Mouse (Mus musculus) gastrocnemius, adult 8-10 months (tissue): Measurements from ENCODE around the gene Sh3rf1. TPM values are rescaled to one million over a fixed set of nuclear protein-coding genes. Genes with fewer than 3 reads are reported as not detected.

Experiments
- DNase-seq, 2 experiments: peaks; one replicate each; pipeline ENCODE4 v3.0.0; 2022; ENCODE audit warnings: low spot score in 2 of 2
- total RNA-seq, 4 experiments: library from RNA; stranded (reverse); gene quantifications; 2 replicates each; pipeline ENCODE4 v1.2.4; 2022

The Sh3rf1 gene
- total RNA-seq, 4 experiments from 2014 or later = 1.3 to 1.8 (median 1.4) TPM

DNA sequence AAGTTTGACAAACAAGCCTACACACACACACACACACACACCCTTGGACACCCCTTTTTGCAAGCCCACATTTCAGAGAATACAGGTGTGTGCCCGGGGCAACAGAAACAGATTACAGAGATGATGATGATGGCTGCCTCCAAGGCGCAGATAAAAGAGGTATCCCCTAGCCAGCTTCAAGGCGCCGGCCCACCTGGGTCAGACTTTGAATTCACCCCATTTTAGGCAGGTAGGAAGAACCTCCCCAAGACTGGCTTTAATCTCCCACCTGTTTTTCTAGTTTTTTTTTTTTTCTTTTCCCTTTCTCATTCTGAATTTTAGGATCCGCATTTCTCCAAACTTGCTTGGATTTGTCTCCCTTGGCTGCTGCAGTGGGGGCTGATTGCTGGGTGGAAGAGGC, 389 bp upstream of the Sh3rf1 start:
- DNase-seq = no peak

DNA sequence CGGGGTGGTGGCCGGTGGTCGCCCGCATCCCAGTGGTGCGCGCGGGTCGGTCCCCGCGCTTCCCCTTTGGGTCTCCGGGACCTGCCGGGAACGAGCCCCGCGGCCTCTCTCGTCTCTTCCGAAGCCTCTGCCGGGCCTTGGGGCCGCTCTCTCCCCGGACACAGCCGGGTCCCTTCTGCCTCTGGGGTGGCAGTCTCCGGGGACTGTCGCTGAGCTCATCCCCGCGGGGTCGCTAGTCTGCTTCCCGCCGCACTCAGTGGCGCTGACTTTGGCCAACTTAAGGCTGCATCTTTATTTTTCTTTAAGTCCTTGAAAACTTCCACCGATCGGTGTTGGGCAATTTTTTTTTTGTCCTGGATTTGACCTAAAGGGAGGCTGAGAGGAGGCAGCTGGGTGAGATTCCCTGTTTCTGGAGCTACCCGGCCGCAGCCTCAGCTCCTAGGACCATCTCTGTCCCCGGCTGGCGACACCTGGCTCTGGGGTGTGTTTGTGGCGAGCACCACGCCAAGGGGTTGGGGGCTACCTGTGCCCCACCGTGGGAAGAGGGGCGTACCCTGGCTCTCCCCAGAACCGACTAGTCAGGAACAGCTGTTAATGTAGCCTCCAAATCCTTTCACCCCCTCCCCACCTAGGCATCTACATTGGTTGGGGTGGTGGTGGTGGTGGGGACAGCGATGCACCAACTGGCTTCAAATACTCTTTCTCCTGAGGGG, 864 bp downstream of the Sh3rf1 start:
- DNase-seq = peak in 1 of 2 experiments; percentile 10

DNA sequence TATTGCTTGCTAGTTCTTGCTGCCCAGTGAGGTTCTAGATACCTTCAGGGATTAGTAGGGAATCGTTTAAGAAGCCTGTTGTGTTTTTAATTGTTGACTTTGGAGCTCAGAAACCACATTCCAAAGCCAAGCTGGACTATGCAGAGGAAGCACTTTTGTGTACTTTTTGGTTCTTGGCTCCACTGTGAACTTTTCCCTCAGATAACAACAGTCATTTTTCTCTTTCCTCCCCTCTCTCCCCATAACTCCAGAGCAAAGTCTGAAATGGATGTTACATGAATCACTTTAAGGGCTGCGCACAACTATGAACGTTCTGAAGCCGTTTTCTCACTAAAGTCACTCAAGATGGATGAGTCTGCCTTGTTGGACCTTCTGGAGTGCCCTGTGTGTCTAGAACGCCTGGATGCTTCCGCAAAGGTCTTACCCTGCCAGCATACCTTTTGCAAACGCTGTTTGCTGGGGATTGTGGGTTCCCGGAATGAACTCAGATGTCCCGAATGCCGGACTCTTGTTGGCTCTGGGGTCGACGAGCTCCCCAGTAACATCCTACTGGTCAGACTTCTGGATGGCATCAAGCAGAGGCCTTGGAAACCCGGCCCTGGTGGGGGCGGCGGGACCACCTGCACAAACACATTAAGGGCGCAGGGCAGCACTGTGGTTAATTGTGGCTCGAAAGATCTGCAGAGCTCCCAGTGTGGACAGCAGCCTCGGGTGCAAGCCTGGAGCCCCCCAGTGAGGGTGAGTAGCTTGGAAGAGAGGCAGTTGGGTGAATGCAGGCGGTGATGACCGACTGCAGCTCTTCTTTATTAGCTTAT, 2.1 kb downstream of the Sh3rf1 start:
- no peak for DNase-seq

DNA sequence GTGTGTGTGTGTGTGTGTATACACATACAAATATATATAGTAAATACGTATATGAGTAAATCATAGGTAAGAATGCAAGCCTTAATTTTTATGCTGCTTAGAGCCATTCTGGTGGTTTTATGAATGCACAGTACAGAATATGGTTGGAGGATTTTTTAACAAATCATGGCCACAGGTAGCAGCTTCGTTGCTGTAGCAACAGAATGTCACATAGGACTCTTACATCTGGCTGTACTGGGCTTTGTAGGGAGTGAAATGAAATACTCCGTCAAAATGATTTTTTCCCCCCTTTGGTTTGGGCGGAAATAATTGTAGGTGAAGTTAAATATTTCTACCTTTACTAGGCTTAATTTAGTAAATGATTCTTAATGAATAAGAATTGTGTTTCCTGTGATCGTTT, 3.0 kb downstream of the Sh3rf1 start:
- no peak for DNase-seq

DNA sequence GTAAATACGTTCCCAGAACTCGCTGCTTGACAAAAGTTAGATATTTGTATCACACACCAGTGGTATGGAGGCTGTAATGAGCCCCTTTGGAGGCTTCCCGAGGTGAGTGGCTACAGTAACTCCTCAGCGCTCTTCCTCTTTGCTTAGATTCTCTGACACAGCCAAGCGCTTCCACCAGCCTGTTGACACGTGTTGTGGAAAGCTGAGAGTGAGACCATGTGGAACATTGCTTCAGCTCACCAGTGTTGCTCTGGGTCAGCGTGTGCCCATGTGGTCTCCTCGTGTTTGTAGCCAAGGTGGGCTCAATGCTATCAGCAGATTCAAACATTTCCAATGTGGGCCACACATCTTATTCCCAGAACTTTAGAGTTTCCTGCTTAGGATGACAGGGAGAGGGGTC, 5.0 kb downstream of the Sh3rf1 start:
- no peak for DNase-seq

DNA sequence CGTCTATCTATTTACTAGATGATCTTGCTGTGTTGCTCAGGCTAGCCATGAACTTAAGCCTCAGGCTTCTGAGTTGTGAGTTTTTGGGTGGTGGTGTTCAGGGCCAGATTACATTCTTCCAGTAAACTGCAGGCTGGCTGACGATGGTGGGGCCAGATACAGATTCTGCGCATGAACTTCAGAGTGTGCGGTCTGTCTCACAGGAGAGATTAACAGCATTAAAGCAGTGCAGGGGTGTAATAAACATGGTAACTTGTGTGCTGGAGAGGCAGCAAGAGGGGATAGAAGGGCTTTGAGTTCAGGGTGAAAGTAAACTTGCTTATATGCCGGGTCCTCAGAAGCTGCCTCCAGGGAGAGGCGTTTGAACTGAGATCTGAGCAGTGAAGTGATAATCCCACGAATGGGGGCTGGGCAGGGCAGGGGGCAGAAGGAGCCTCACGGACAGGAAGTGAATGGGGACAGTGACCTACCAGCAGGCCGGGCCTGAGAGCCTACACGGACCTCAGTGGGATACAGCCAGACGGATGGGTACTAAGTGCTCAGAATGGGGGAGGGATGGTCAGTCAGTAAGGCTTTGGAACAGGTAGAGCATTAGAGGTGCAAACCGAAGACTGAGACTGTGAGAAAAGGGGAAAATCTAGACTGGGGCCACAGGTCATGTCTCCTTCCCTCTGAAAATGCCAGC, 6.0 kb downstream of the Sh3rf1 start:
- DNase-seq = no peak

DNA sequence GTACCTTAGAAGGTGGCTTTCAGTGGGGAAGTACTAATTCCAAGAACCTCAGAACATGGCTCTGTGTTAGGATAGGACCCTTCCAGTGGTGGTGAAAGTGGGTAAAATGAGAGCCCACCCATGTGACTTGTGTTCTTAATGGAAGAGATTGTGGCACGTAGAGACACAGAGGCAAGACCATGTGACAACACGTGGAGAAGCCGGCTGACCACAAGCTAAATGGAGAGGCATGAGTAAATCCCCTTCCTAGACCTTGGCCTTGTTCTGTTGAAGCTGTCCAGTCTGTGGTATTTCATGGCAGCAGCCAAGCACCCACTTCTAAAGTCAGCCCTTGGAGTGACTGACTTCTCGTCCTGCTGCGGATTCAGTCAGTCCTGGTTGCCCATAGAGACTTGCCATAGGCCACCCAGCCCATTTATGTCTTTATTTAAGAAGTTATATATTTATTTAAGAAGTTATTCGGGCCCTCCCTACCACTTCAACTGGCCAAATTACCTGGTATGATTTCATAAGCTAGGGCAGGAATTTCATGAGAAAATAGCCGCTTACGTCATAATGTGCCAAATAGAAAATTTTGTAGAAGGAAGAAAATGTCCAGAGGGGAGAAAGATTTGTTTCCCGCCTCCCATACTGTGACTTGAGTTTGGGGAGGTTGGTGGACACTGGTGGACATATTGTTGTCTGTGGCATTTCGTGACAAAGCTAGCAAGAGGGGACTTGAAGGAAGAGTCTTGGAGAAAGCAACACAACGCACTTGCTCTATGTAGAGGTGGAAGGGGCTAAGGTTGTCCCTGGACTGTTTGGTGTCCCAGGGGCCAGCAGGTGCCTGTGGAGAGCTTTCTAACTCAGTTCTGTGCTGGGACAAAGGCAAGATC, 7.4 kb downstream of the Sh3rf1 start:
- no peak for DNase-seq

DNA sequence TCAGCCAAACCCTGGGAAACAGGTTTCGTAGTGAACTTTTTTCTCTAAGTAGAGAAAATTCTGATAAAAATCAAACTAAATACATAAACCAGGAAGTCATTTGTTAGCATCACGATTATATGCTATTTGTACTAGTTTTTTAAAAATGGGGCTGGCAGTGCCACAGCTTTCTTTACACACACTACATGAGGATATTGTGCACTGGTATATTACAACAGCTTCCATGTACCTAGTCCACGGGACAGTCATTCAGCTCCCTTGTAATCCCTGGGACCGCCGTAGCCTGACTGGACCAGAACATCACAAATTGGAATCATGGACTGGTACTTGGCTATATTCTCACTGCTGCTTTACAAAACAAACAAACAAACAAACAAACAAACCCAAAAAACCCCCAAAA, 11.8 kb downstream of the Sh3rf1 start:
- DNase-seq = no peak

DNA sequence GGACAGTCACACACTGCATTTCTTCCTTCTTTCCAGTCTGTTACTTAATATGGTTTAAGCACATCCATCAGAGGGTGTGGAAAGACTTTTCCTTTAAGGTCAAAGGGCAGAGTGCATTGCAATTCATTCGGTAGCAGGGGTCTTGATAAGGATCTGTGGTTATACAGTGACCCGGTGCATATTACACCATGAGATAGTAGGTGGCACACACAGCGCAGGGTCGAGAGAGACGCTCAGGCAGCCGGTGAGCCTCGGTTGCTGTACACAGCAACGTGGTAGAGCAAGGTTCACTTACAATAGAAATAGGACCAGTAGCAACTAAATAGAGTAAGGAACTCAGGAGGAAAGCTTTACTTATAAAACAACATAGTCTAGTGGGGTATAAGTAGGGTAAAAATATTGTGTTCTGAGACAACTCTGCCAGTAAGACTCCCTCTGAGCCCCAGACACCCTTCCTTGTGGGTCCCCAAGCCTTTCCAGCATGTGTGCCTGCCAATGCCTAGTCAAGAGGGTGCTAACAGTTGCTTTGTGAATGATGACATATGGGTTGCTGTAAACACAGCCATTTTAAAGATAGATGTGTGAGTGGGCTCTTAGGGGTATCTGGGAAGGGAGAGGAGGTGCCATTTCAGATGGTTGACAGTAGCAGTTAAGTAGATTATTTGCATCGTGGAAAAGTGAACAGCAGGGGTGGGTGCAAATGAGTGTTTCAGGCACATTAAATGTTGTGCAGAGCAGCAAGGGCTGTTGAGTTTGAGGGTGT, 13.0 kb downstream of the Sh3rf1 start:
- DNase-seq = no peak

DNA sequence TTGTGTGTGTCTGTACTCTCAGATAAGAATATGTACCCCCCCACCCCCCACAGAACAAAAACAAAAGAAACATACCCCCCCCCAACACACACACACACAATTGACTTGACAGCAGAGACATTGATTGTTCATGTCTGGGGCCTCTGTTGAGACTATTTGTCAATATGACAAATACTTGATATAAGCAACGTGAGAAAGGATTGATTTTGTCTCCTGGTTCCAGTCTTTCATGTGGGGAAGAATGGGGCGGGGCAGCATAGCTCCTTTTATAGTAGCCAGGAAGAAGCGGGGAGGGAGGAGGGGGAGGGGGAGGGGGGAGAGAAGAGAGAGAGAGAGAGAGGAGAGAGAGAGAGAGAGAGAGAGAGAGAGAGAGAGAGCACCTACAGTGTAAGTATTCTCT, 15.9 kb downstream of the Sh3rf1 start:
- no peak for DNase-seq

DNA sequence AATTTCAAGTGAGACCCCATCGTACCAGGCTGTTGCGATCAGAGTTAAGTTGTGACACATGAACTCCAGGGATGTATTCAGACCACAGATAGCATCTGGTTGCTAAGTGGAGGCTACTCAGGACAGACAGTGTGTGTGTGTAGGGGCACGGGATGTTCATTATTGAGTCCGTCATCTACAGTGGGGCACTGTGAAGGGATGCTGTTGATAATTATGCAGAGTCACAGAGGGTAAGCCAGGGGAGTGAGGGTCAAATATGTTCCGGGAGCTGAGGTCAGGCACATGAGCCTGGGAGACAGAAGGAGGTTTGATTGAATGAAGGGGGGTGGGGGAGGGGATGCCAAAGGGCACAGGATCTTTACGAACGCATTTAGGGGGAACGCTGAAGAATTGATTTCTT, 17.6 kb downstream of the Sh3rf1 start:
- DNase-seq = no peak

DNA sequence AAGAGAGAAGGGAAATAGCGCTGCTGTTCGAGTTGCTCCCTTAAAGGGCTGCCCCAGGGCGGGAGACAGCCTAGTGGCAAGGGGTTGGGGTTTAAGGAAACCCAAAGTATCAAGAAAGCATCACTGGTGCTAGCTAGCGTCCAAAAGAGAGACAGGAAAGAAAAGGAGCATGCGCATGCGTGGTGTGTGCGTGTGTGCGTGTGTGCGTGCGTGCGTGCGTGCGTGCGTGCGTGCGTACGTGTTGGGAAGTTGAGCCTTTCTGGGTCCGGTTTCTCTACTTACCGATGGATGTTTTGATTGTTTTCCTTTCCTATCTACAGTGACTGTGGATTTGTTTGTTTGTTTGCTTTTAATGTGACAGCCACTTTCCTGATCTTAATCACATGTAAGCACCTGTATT, 19.2 kb downstream of the Sh3rf1 start:
- no peak for DNase-seq

DNA sequence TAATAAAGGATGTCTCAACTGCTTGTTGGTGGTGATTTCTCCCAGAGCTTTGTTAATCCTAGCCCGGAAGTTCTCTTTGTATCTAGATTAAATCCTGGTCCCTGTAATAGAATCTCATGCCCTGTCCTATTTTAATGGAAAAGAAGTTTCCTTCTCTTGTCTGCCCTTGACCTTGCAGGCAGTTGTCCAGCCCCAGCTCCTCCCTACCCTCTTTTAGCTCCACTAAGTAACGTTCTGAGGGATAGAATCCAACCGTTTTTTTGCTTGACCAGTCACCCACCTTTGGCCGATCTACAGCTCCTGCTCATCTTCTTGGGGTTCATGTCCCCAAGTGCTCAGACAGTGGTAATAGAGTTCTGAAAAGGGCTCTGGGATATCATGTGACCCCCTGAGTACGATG, 19.8 kb downstream of the Sh3rf1 start:
- no peak for DNase-seq

DNA sequence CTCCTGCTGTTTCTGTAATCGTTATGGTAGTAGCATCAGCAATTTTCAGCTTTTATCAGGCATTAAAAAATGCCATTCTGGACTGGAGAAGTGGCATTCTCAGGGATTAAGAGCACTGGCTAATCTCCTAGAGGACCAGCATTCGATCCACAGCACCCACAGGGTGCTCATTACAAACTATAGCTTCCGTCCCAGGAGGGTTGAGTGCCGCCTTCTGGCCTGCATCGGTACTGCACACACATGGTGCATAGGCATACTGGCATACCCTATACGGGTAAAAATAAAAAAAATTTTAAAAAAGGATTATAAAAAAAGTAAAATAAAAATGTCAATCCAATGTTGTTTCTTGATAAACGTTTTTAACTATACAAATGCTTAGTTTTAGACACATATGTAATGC, 20.5 kb downstream of the Sh3rf1 start:
- DNase-seq = no peak

DNA sequence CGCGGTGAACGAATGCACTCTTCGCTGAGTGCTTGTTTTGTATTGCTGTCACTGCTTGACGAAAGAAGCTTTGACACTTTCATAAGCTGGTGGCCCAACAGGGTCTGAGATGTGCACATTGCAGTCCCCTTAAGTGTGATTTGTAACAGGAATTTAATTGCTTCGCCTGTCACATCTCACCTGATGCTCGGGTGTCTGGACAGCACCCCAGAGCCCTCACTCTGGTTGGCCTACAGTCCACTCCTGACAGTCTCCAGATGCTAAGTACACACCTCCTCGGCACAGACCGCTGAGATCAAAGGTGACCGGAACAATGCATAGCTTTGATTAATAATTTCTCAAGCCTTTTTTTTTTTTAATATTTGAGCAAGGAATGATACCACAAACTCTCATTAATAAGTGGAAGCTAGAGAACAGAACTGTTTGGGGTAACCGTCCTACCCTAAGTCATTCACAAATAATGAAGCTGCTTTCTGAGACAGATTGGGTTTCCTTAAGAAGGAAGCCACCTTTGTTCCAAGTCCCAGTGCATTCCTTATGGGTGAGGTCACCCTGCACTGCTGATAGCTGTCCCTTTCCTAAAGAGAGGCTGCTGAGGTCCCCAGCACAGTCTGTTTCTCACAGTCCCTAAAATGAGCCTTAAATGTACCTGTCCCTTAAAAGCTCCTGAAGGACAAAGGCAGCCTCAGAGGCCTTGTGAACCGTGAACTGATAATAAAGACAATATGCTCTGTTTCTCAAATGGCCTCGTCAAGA, 23.8 kb downstream of the Sh3rf1 start:
- no peak for DNase-seq

DNA sequence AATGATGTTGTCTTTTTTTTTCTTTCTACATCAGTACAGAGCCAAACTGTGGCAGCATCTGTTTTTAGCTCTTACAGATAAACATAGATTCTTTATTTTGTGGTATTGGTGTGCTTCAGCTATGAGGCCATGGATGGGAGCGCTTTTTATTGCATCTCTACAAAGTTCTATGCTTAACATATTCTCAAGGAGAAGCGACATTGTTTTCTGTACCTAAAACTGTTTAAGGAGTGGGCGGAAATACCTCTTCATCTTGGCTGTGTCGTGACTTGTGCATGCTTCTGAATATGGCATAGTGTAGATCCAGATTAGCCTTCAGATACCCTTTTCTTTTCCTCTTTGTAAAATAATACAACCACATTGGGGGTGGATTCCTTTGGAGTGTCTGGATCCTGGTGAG, 25.8 kb downstream of the Sh3rf1 start:
- no peak for DNase-seq

DNA sequence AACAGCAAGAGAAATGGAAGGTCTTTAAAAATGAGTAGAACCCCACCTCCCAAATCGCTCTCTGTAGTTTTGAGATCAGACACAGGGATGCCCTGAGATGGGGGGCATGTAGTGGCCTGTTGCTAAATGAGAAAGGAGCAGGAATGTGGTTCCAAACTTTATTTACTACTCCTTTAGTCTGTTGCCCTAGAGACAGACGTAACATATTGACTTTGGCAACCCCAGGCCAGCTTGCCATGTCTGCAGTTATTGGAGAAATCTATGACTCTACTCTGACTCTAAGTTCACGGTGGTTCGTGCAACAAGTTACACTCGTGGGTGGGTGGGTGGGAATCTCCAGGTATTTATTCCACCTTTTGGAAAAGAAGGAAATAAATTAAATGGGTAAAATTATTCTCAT, 30.5 kb downstream of the Sh3rf1 start:
- no peak for DNase-seq

DNA sequence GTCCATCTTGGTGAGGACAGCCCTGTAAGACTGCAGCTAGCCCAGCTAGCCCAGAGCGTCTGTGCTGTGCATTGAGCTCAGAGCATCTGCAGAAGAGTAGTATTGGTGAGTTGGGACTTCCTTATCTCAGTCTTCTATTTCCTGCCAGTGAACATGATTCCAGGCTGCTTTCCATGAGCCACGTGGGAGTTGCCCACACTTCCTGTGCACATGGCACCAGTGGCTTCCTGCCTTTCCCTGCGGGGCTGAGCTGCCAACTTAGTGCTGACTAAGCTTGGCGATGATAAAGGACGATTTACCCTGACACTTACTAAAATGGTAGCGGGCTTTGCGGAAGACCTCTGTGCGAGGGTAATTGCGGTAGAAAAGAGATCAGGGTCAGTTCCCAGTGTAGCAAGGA, 35.2 kb downstream of the Sh3rf1 start:
- DNase-seq = no peak

DNA sequence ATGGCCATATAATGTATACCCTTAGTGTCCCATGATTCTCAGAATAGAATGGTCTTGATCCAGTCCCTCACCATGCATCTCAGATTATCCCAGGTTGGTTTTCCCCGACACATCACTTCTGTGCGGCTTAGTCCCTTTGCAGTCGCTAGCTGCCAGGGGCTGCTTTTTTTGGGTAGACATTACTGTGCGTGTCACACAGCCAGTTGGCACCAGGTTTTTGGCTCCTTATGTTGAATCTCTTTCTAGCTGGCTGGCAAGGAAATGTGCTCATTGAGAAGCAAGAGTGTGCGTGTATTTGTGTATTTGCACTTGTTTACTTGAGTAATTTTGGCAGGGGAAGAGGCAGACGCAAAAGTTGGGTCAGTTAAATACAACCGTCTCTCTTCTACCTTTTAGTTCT, 35.9 kb downstream of the Sh3rf1 start:
- DNase-seq = no peak

DNA sequence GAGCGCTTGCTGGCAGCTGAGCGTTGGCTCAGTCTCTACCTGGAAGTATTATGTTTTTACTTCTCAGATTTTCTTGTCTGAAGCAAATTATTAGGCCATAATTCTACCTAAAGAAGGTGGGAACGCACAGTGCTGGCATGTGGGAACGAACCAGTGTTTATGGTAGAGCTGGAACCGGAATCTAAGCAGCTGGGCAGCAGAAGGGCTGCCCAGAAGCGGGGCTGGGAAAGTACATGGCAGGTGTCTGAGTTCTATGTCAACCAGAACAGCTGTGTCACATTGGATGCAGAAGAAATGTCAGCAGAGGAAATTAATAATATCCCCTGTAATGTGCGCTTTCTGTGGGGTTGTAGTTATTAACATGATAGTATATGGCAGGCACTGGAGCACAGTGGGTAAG, 36.9 kb downstream of the Sh3rf1 start:
- no peak for DNase-seq
